Mouse (Mus musculus) olfactory bulb, adult 2 months (tissue): ENCODE data around the gene Slc25a11.

ENCODE experiments used
- CTCF ChIP-seq: fragments of 200-500 bp; IDR thresholded peaks from 2 replicates; pipeline ENCODE4 v1.5.1; 2012; ENCODE audit warnings: low read depth, mild to moderate bottlenecking, low read length, moderate library complexity; ENCODE audit not compliant: insufficient read depth
- POLR2A ChIP-seq: fragments of 200-500 bp; IDR thresholded peaks from 2 replicates; pipeline ENCODE4 v1.6.1; 2012; ENCODE audit warnings: mild to moderate bottlenecking, low read depth, low read length, moderate library complexity; ENCODE audit not compliant: insufficient read depth

- TF ChIP-seq POLR2A = no peak
- TF ChIP-seq CTCF = no peak
These were observed 2.0 kb upstream of the Slc25a11 start for GRCm38 (mm10) chr11:70649185-70649734.
